Mouse (Mus musculus): ENCODE measurements at regions not wholly inside any gene's neighbourhood (a gene's known extent, or its start where the extent isn't known, plus 50 kb on each side); places are given as distances from the start of the nearest gene placed in this dataset.
"Not testable (repeated sequence)": the region's sequence is repeated elsewhere in the genome, so short reads cannot be mapped to it uniquely, and the experiment has no call there.

DNA sequence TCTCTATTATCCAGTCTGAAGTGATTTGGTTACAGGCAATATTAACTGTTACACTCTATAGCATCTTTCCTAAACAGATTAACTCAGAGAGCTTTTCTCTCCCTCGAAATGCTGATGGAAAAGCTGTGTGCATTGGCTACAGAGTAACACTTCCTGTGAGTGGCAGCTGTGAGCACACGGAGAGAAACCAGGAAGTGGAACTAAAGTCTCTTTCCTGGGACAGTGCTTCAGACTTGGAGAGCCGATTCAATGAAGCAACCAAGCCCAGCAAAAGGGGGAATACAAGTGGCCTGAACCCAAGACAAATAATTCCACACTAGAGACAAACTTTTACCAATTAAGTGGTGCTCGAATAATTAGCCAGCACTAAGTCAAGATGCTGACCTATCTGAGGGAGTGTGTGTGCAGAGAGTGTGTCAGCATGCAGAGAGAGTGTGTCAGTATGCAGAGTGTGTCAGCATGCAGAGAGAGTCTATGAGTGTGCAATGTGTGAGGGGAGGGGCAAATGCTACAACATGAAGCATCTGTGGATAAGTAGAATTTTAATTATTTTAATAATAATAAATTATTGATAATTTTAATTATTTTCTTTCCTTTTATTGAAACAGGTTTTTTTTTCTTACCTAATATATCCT is 74.9 kb upstream of the 1110032F04Rik start:
- CTCF ChIA-PET: no interaction called here

DNA sequence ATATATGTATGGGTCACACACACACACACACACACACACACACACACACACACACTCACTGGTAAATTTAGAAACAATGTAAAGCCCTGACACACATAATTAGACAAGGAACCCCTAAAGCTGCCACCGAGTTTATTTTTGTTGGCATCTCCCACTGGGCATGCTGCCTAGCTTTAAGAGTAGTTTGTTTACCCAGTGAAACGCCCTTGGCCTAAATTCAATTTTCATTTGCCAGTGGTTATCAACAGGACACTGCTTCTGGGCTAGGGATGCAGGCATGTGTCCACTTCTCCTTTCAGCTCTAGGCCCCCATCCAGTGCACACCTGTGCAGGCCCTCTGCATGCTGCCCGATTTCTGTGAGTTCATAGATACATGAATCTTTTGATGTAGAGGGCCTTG is 73.7 kb upstream of the 1110032F04Rik start:
- CTCF ChIA-PET: no interaction called here

DNA sequence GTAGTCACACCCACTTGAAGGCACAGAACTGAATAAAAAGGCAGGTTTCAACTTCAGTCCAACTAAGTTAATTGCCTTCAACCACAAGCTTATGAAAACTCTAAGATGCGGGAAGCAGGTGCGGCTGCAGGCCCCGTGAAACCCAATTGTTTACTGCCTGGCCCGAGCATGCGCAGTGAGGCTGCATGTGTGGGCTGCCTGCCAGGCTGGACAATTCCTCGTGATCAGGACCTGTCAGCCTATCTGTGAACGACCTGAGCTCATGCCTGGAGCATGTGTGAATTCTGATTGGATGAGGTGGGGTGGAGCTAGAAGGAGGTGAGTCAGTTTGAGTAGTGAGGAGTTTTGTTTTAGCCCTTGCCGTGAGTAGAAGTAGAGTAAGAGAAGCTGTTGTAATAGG is 71.0 kb upstream of the 1110032F04Rik start:
- CTCF ChIA-PET: not testable (repeated sequence)

DNA sequence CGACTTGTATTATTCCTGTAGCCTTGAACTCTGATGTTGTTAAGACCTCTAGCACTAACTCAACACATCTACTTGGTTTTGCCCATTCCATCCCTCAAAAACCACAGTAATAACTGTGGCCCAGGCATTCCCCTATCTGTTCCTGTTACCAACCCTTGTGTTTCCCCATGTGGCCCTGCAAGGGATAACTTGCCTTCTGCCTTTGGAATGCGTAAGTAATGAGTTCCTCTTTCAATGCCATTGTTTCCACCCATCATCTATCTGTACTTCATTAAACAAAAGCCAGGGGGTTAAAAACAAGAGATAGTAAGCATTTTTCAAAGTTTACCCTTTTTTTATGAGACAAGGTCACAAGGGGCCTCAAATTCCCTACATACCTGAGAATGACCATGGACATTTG is 60.5 kb upstream of the 1110032F04Rik start:
- CTCF ChIA-PET: no interaction called here

DNA sequence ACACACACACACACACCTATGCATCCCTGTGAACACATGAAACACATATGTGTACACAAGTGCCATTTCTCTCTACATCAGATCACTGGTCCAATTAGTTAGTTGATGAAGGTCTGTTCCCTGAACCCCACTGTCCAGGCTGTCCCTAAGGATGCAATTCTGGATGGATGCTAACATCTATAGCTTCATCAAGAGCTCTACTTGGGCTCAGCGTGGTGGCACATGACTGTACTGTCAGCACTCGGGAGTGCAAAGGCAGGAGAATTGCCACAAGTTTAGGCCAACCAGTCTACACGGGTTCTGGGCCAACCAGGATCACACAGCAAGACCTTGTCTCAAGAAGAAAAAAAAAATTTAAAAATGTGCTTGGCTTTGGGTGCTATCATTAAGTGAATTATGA is 55.9 kb upstream of the 1110032F04Rik start:
- CTCF ChIA-PET: no interaction called here

DNA sequence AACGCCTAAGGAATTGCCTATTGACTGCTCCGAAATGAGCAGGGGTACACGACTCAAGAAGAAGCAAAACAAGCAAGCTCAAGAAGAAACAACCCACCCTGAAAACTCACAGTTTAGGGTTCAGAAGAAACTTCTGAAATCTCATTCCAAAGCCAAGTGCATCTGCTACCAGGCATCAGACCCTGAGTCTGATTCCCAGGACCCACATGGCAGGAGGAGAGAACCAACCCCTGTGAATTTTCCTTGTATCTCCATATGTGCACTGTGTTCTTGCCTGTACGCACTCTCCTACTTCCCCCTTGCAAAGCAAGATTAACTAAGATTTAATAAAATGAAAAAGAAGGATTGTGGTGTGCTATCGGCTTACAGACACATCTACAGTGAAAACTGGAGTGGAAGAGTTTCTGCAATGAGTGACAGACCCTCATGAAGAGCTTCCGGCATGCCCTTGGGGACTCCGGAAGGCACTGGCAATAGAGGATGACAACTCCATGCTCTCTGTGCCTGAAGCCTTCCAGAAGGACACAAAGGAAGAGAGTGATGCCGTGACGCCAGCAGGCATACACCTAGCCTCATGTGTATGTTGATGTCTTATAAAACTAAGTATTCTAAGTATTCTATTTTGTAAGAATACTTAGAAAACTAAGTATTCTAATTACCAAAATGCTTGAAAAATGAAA is 55.2 kb upstream of the 1110032F04Rik start:
- CTCF ChIA-PET: no interaction called here

DNA sequence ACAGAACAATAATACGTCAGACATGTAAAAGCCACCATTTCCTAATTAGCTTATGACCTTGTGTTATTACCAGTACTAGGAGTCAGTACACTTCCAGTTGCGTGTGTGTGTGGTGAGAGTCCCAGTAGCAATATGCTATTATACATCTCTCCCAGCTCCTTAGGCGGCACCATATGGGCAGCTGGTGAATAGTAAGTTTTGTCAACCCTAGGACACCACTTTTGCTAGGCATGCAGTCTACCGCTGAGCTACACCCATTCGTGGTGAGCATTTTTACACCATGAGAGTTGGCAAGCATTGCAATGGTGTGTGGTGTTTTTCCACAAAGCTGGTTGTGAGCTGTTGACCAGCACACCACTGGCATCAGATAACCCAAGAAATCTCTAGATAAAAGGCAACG is 53.8 kb upstream of the 1110032F04Rik start:
- CTCF ChIA-PET: no interaction called here

DNA sequence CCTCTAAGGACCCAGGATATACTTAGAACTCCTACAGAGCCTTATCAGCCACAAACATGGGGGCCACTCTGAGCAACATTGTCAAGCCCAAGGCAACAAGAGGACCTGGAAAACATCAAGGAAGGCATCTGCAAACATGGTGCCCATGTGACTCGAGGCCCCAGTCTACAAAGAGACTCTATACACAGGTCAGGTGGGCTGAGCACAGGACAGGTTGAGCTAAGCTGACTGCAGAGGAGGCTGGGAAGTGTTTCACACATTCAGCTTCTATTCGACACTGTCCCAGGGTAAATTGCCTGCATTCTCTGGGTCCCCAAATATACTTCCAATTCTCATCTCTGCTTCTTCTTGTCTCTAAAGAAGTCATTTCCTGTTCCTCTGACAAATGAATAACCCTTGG is 52.1 kb upstream of the 1110032F04Rik start:
- CTCF ChIA-PET: interaction anchor here (0.5 to 0.6 kb wide), 2 partner anchors 13 to 622 kb away, joined by 3 to 4 read pairs; no protein-coding TSS in a partner anchor

Data from spleen, embryonic (tissue).